Mouse (Mus musculus) stomach, postnatal 0 days (tissue): Measurements from ENCODE around the gene Hdac11. TPM values are rescaled to one million over a fixed set of nuclear protein-coding genes. Genes with fewer than 3 reads are reported as not detected.

Source experiments
- ATAC-seq: fragments of 200-750 bp; cut with Nextera tagmentation; 2 replicates; pipeline ENCODE4 v1.8.0; 2017; ENCODE audit not compliant: low FRiP score, low TSS enrichment
- DNase-seq: peaks from one replicate; pipeline ENCODE4 v3.0.0-alpha.2; 2016; ENCODE audit warnings: low spot score
- H3K27ac ChIP-seq: fragments of 300-500 bp; sonication (generic); replicated peaks from 2 replicates; pipeline ENCODE4 v1.5.1; 2014; ENCODE audit warnings: mild to moderate bottlenecking, control low read depth
- H3K27me3 ChIP-seq: fragments of 300-500 bp; sonication (generic); 2 replicates; pipeline ENCODE4 v1.6.1; 2014; ENCODE audit warnings: low read length; ENCODE audit not compliant: control insufficient read depth, insufficient read depth
- H3K36me3 ChIP-seq: fragments of 300-500 bp; sonication (generic); 2 replicates; pipeline ENCODE4 v1.6.1; 2014; ENCODE audit warnings: low read length, mixed read lengths; ENCODE audit not compliant: control insufficient read depth, insufficient read depth
- H3K4me1 ChIP-seq: fragments of 300-500 bp; sonication (generic); replicated peaks from 2 replicates; pipeline ENCODE4 v1.6.1; 2014; ENCODE audit warnings: antibody characterized with exemption; ENCODE audit not compliant: control insufficient read depth, insufficient read depth
- H3K4me2 ChIP-seq: fragments of 300-500 bp; sonication (generic); replicated peaks from 2 replicates; pipeline ENCODE4 v1.6.1; 2014; ENCODE audit warnings: low read depth, mild to moderate bottlenecking, control low read depth, moderate library complexity
- H3K4me3 ChIP-seq: fragments of 300-500 bp; sonication (generic); 2 replicates; pipeline ENCODE4 v1.5.1; 2014; ENCODE audit warnings: low read depth, low read length, control low read depth
- H3K9ac ChIP-seq: fragments of 300-500 bp; sonication (generic); 2 replicates; pipeline ENCODE4 v1.6.1; 2014; ENCODE audit warnings: mild to moderate bottlenecking, low read length, control low read depth, mixed read lengths
- H3K9me3 ChIP-seq: fragments of 300-500 bp; sonication (generic); 2 replicates; pipeline ENCODE4 v1.6.1; 2016; ENCODE audit warnings: low read length; ENCODE audit not compliant: control insufficient read depth
- CTCF ChIP-seq: IDR thresholded peaks from 2 replicates; pipeline ENCODE4 v1.5.1; 2016; ENCODE audit warnings: antibody characterized with exemption, low read depth, mild to moderate bottlenecking, moderate library complexity
- EP300 ChIP-seq: optimal IDR thresholded peaks from 2 replicates; pipeline ENCODE3; 2016; ENCODE audit warnings: antibody characterized with exemption
- WGBS: fragments of 180-500 bp; shearing (Covaris S2); extraction: QIAGEN DNeasy Blood & Tissue Kit; methylation state at CpG from one replicate; pipeline ENCODE4 v1.1.7; 2014; 5-methylcytosine and 5-hydroxymethylcytosine counted together
- polyA plus RNA-seq: library from polyadenylated mRNA; unstranded; fragments of >200 nt; fragmentation: Nextera tagmentation; extraction: Ambion mirVana; gene quantifications from 2 replicates; pipeline ENCODE4 v1.2.1, GENCODE M21; 2015

The Hdac11 gene
- polyA plus RNA-seq, 1 experiment from 2014 or later: 6.5 TPM

DNA sequence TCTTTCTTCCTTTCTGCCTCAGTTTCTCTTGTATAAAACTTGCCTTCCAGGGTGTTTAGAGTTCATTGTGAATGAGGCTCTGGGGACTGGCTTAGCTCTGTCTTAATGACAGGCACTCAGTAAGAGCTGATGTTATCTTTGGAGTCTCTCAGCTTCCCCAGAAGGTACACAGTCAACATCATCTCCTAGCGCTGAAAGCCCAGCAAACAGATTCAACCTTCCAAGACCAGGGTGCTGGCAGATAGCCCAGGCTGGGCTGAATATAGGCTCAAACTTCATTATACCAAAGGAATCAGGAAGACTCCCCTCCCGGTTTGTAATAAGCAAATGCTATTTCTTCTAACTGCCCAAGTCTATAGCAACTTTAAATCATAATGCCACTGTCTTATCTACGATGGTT lies 1.2 kb upstream of the Hdac11 start:
- H3K27ac ChIP-seq: no peak overlapping the region
- no peaks in the 10 kb centered on the region for H3K9me3 ChIP-seq
- DNase-seq: peak; percentile 39
- ATAC-seq: no peak
- H3K4me2 ChIP-seq: no peak overlapping the region
- H3K9ac ChIP-seq: no peak overlapping the region
- no peak for TF ChIP-seq EP300
- no peak for TF ChIP-seq CTCF
- no peaks in the 10 kb centered on the region for H3K36me3 ChIP-seq
- no peak overlapping the region for H3K4me3 ChIP-seq
- H3K27me3 ChIP-seq: no peaks in the 10 kb centered on the region
- WGBS: 29% methylated on average over 3 of the region's 3 CpGs
- H3K4me1 ChIP-seq: peaks cover 3% of the 10 kb centered on the region; the same call in 1 of the 2 replicates

DNA sequence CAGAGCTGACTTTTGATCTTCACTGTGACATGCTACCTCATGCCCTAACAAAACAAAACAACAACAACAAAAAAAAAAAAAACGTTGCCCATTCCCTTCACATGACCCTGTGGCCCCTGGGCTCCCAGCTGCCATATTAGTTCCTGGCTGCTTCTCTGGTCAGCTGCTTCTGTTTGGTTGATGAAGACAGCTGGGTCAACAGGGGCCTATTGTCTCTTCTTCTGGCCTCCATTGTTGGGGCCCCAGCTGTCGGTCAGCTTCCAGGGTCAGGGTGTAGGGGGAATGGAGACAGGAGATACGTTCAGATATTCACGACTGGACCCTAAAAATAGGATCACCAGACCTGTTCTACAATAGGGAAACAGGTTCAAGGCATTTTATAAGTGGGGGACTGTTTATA lies 403 bp upstream of the Hdac11 start:
- DNase-seq: no peak
- Histone ChIP-seq H3K4me3 (peak overlapping the region; percentile 65), H3K9me3 (no peaks in the 10 kb centered on the region), H3K27me3 (no peaks in the 10 kb centered on the region), H3K27ac (0 out of 2 replicates have a peak overlapping the region, but pooled peaks have one; percentile 24), H3K9ac (no peak overlapping the region), H3K4me2 (peak overlapping the region; percentile 92), H3K4me1 (peaks cover 3% of the 10 kb centered on the region; the same call in 1 of the 2 replicates), H3K36me3 (no peaks in the 10 kb centered on the region)
- 12% methylated on average over 4 of the region's 4 CpGs for WGBS
- no peak for ATAC-seq
- TF ChIP-seq EP300 (no peak), CTCF (no peak)

- DNase-seq: no peak
- Histone ChIP-seq H3K4me1 (peaks cover 3% of the 10 kb centered on the region; the same call in 1 of the 2 replicates), H3K27me3 (no peaks in the 10 kb centered on the region), H3K4me2 (peak overlapping the region; percentile 92), H3K9me3 (no peaks in the 10 kb centered on the region), H3K36me3 (no peaks in the 10 kb centered on the region), H3K9ac (peak overlapping the region; percentile 76), H3K4me3 (peak overlapping the region; percentile 65), H3K27ac (peak overlapping the region; percentile 82; the same call in 1 of the 2 replicates)
- no peak for TF ChIP-seq EP300
- no peak for TF ChIP-seq CTCF
- 30% methylated on average over 5 of the region's 6 CpGs for WGBS
- ATAC-seq: peak; percentile 6; the same call in 1 of the 2 replicates
Measured at GRCm38 (mm10) chr6:91157237-91157570, 739 bp downstream of the Hdac11 start.

DNA sequence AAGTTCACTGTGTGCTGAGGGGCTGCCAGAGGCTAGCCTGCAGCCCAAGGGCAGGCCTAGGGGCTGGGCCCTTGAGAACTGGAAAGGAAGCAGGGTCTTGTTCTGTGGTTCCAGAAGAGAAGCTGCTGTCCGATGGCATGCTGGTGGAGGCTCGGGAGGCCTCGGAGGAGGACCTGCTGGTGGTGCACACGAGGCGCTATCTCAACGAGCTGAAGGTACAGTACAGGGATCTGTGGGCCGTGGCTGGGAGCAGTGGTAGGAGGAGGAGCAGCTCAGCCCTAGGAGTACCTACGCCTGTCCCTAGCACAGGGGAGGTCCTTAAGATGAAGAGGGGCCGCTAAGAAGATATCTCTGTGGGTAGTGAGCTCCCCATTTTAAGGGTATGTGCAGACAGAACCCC lies 2.6 kb downstream of the Hdac11 start:
- H3K4me1 ChIP-seq: peaks cover 3% of the 10 kb centered on the region; the same call in 1 of the 2 replicates
- 84% methylated on average over 9 of the region's 9 CpGs for WGBS
- no peaks in the 10 kb centered on the region for H3K9me3 ChIP-seq
- DNase-seq (no peak), ATAC-seq (no peak)
- H3K4me2 ChIP-seq: no peak overlapping the region
- TF ChIP-seq EP300 (no peak), CTCF (no peak)
- H3K27me3 ChIP-seq: no peaks in the 10 kb centered on the region
- no peak overlapping the region for H3K9ac ChIP-seq
- H3K36me3 ChIP-seq: no peaks in the 10 kb centered on the region
- H3K27ac ChIP-seq: no peak overlapping the region
- no peak overlapping the region for H3K4me3 ChIP-seq

DNA sequence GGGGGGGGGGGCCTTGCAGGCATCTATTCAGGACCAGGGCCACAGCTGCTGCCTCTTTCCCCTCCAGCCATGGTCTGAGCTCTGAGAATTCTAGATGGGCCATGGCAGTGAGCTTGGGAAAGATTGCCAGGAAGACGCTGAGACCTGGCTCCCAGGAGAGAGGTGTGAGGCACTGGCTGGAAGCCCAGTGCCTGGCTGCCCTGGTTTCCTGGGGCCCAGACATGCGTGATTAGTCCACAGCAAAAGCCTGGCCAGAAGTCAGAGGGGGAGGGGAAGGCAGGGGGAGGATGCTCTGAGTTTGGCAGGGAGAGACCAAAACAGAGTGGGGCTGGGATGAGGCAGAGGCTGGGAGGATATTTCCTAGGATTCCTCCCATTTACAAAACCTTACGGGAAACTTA lies 3.9 kb downstream of the Hdac11 start:
- Histone ChIP-seq H3K4me1 (peaks cover 3% of the 10 kb centered on the region; the same call in 1 of the 2 replicates), H3K27me3 (no peaks in the 10 kb centered on the region), H3K9me3 (no peaks in the 10 kb centered on the region), H3K36me3 (no peaks in the 10 kb centered on the region), H3K4me2 (no peak overlapping the region), H3K9ac (no peak overlapping the region), H3K4me3 (no peak overlapping the region), H3K27ac (no peak overlapping the region)
- ATAC-seq (no peak), DNase-seq (peak; percentile 58)
- no peak for TF ChIP-seq CTCF
- no peak for TF ChIP-seq EP300
- 37% methylated on average over 3 of the region's 3 CpGs for WGBS

- H3K9ac ChIP-seq: no peak overlapping the region
- TF ChIP-seq CTCF: no peak
- TF ChIP-seq EP300: no peak
- no peak overlapping the region for H3K4me2 ChIP-seq
- H3K4me1 ChIP-seq: peaks cover 3% of the 10 kb centered on the region; the same call in 1 of the 2 replicates
- 73% methylated on average over 2 of the region's 2 CpGs for whole genome bisulfite sequencing
- no peak for ATAC-seq
- no peaks in the 10 kb centered on the region for H3K9me3 ChIP-seq
- H3K27me3 ChIP-seq: no peaks in the 10 kb centered on the region
- DNase-seq: no peak
- H3K36me3 ChIP-seq: no peaks in the 10 kb centered on the region
- no peak overlapping the region for H3K27ac ChIP-seq
- no peak overlapping the region for H3K4me3 ChIP-seq
Measured at GRCm38 (mm10) chr6:91160976-91161375, 4.5 kb downstream of the Hdac11 start.
